Mouse (Mus musculus): ENCODE measurements around the gene Optn. TPM values are rescaled to one million over a fixed set of nuclear protein-coding genes. Genes with fewer than 3 reads are reported as not detected.

Gene Optn
- total RNA-seq, 2 experiments from 2014 or later, result 81.4 to 99.0 TPM

DNA sequence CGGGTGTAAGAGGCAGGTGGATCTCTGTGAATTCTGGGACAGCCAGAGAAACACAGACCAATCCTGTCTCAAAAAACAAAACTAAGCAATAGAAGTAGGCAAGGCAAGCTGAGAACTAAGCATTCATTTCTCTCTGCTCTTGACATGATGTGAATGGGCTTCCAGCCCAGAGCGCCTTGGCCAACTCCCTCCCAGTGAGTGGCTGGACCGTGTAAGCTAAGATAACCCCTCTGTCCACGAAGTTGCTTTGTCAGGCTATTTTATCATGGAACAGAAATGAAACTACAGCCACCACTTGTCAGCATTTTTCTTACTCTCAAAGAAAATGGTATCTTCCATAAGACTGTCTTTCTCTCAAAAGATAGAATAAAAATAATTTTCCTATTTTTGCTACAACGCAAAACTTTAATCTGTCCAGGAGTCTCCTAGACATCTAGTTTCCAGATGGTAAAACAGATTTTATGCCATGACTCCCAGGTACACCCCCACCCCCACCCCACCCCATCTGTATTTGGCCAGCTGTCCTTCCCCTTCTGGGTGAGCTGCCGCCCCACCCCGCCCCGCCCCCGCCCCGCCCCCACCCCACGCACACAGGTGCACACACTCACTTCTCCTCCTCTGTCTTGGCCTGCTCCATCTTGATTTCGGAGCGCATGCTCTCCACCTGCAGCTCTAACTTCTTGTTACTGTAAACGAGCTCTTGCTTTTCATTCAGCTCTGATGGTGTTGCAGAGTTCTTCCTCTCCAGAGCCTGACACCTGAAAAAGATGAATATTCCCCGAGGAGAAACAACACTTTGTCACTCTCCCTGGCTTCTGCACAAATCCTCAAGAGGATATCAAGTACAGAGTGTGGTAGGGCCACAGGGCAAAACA is 30.1 kb downstream of the Optn start:
- peak; percentile 57 for DNase-seq (ENCODE audit: low spot score)

DNA sequence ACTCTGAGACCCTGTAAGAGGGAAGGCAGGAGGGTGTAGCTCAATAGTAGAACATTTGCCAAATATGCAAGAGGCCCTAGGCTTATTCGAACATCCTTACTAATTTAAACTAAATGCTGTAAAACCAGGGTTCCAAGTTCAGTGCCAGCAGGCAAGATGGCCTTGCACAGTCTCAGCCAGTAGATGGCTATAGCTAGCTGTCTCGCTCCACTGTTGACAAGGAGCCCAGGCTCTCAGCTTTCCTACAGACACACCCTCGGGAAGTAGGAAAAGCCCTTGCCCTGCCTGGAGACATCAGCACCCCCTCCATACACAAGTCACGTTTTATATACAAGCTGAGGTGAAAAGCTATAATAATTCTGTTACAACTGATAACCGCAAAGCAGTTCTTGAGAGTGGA is 31.2 kb downstream of the Optn start:
- DNase-seq (ENCODE audit: low spot score), result peak; percentile 35

DNA sequence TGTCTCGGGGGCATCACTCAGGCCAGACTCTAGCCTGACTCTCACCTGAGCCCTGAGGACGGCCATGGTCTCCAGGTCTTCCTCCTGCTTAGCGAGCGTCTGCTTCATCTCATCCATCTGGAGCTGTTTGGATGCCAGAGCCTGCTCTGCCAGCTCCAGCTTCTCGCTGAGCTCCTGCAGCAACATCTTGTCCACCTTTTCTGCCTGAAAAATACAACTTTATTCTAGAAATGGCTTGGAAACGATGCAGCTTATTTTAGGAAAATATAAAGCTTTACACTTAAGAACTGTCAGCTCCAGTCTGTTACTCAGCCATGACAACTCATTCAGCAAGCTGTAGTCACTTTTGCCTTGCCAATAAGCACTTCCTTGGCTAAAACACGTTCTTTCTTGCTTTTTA is 32.6 kb downstream of the Optn start:
- DNase-seq (ENCODE audit: low spot score), result no peak

DNA sequence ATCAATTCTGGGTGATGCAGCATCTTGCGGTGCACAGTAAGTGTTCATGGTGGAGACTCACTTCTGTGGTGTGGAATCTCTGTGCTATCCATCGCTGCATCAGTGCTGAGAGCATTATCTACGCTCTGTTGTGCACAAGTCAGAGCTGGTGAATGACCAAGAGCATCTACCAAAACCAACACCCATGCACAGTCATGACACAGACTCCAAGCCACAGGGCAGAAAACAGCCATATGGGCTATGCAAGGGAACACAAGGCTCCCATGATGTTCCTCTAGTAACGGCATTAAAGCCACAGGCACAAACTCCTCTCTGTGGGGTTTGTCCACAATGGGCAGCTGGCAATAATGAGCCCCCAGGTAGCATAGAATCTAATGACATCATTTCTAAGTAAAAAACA is 34.0 kb downstream of the Optn start:
- DNase-seq (ENCODE audit: low spot score), result no peak

DNA sequence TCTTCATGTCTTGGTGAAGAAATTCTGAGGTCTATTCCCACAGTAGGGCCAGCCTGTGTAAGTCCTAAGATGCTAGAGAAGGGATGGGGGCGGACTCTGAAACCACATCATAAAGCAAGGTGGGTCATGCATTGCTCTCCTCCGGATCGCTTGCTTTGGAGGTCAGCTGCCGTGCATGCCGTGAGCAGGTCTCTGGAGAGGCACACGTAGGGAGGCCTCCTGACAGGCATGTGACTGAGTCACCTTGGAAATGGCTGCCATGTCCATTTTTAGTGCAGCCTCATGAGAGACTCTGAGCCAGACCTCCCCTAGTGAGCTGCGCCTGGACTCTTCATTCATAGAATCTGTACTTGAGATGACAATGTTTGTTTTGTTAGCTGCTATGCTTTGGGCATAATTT is 35.8 kb downstream of the Optn start:
- peak; percentile 43 for DNase-seq (ENCODE audit: low spot score)

DNA sequence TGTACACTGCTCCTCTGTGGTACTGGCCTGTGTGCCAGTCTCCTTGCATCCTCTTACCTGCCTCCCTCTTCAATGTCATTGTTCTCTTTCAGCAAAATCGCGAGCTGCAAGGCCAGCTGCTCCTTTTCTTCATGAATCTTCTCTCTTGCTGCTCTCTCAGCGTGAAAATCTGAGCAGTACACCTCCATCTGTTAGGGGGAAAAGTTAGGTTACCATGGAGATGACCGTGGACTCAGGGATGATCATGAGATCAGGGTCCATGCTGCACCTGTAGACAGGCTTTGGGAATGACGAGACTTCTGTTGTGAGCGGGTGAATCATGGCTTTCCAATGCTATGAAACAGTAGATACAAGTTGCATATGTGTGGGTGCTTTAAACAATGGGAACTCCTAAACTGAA is 36.8 kb downstream of the Optn start:
- DNase-seq (ENCODE audit: low spot score), result no peak

DNA sequence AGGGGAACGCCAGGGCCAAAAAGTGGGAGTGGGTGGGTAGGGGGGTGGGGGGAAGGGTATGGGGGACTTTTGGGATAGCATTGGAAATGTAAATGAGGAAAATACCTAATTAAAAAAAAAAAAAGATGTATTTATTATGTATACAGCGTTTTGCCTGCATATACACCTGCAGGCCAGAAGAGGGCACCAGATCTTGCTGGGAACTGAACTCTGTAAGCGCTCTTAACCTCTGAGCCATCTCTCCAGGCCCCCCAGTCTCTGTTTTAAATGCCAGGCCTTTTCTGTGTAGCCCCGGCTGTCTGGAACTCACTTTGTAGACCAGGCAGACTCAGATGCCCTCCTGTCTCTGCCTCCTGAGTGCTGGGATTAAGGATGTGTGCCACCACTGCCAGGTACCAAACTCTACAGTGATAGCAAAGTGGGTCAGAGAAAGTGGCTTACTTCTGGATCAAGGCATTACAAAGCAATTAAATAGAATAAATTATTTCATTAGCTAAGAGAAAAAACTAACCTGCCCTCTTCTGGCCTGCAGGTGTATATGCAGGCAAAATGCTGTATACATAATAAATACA is 38.6 kb downstream of the Optn start:
- DNase-seq (ENCODE audit: low spot score), result no peak

DNA sequence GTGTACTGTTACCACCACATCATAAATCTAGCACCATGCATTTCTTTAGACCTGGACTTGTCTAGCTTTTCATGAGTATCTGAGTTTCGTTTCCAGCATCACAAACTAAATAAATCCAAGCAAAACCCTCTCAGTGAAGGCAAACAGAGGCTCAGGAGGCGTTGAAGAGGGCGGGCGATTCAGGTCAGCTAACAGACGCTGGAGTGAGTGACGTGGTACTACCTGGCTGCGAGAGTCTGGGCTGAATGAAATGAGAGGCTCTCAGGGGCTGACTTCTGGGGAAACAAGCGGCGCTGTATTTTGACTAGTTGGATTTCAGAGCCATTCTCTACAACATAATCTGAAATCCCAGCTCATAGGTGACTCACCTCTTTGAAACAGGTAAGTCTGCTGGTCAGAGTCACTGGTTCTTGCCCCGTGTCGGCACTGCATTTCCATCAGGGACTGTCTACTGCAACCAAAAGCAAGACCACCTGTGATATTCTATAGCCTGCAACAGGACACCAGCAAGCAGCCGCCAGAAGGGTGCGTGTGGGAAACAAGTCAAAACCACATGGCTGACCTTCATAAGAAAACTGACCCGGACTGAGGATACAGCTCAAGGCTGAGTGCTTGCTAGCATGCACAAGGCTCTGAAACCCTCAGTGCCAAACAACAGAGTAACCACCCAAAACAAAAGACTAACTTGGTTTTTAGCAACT is 40.0 kb downstream of the Optn start:
- DNase-seq (ENCODE audit: low spot score), result peak; percentile 50

DNA sequence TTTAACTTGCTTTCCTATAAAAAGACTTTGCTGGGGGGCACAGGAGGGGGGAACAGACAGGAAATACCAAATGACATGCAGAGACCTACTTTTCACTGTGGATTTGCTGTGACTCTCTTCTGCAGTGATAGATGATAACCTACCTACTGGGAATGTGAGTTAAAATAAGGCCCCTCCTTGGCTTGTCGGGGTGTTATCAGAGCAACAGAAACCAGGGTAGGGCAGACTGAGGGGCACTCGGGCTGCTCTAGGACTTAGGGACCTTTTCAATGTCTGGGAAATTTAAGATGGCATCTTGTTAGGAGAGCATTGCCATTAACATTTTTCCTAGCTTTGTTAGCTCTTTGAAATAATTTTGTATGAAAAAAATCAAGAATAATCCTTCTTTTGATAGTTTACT is 40.6 kb downstream of the Optn start:
- DNase-seq (ENCODE audit: low spot score), result no peak

DNA sequence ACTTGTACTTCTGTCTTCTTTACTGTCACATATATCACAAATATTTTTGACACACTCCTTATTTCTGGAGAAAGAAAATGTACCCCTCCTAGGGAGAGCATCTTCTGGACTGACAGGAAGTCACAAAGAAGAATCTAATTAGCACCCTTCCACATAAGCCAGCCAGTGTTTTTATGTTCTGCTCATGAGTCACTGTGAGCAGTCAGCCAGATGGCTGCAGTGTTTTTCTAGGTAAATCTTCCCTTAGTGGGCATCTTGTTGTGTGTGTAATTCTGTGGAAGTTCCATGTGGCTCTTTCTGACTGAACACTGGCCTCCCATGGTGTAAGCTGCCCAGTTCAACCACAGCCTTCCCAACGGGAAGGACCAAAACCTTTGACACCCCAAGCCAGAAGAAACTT is 44.1 kb downstream of the Optn start:
- DNase-seq (ENCODE audit: low spot score), result no peak

DNA sequence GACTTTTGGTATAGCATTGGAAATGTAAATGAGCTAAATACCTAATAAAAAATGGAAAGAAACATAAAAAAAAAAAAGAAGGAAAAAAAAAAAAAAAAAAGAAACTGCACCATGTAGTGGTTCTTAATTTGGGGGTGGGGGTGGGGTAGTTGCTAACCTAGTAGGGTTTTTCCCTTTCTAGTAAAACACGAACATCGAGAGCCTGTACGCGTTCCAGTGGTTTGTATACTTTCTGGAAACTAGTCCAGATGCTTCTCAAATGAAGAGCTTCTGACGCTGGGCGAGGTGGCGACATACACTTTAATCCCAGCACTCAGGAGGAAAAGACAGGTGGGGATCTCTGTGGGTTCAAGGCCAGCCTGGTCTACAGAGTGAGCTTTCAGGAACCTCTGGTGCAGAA is 46.9 kb downstream of the Optn start:
- DNase-seq (ENCODE audit: low spot score), result no peak

DNA sequence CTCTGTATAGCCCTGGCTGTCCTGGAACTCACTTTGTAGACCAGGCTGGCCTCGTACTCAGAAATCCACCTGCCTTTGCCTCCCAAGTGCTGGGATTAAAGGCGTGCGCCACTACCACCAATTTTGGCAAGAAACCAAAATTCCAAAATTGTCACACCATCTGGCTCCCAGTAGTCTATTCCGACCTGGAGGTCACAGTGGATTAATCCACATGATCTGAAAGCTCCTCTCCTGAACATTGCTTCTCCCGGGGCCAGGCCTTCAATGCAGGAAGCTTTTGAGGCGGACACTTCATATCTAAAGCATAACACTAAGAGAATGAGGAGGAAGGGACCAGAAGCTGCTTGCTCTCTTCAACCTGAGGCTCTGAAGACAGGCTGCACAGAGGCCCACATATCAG is 48.3 kb downstream of the Optn start:
- no peak for DNase-seq (ENCODE audit: low spot score)

DNA sequence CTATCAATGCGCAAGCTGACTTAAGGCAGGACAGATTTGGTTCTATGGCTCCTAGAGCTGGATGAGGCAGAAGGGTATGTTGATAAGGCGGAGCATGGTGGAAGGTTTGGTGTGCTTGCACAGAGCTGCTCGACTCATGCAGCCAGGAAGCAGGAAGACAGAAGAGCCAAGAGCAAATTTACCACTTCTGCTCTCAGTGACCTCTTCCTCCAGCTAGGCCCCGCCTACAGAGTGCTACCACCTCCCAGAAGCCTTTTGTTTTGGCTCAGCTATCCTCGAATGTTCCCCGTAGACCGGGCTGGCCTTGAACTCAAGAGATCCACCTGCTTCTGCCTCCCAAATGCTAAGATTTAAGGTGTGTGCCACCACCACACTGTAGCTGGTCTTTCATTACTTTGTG is 49.2 kb downstream of the Optn start:
- no peak for DNase-seq (ENCODE audit: low spot score)

DNA sequence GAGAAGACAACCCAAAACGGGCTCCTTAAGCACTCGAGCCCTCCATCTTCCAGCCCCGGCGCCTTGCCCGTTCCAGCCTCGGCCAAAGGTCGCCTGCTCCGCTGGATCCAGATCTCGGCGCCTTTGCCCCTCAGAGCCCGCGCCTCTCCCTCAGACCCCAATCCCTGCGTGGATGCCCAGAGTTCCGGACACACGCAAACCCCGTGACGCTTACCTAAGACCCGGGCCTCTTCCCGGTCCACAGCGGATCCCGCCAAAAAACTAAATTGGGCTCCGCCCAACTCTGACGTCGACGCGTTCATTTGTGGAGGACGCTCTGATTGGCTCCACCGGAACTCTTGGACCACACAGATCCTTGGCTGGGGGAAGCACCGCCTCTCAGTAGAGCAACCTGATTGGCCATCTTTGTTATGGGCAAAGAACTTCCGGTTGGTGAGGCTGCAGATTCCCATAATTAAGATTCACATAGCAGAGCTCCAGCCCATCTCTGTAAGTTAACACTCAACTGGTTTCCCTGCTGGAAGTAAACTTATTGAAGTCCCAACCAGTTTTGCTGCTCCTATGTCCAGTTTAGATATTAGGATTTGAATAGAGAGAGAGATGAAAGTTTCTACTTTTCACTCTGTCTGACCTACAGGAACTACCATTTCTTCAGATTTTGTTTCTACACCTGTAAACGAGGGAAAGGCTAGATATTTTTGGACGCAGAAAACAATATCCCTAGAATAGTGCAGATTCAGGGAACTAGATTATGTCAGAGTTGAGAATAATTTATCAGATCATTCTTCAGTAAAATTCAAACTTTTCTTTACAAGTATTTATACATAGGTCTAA is 51.1 kb downstream of the Optn start, which contains the start of gene Mcm10:
Gene Mcm10, minus strand, starts transcription at position 301 of the 834 bp plus-strand sequence.
- peak; percentile 93 for DNase-seq (ENCODE audit: low spot score)

DNA sequence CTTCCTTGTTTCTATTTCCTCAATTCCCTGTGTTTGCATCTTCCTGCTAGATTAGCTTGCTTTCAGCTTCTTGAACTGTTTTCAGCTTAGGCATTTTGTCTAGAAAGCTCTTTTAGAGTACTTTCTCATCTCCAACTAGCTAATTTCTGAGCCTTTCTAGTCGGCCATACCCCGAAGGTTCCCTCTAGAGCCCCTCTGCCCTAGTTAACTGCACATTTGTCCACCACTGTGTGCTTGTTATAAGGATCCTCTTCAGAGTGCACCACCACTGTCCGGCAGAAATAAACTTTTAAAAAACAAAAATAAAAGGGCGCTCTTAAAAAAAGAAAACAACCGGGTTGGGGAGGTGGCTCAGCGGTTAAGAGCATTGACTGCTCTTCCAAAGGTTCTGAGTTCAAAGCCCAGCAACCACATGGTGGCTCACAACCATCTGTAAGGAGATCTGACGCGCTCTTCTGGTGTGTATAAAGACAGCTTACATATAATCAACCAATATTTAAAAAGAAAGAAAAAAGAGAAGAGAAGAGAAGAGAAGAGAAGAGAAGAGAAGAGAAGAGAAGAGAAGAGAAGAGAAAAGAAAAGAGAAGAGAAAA is 51.9 kb downstream of the Optn start:
- no peak for DNase-seq (ENCODE audit: low spot score)

DNA sequence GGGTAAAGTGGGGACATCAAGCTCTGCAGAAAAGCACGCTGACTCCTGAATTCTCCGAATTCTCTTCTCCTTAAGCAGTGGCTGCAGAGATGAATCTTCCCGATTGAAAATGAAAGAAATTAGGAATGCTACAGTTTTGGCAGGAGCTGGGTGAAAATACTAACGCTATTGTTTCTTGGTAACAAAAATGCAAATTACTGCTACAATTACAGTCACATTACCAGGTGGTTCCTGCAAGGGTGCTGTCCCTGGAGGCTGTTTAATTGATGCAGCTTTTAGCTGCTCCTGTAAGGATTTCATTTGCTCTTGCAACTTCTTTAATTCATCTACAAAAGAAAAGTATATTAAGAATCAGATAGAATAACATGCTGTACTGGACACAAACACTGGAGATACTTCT is 56.7 kb downstream of the Optn start:
- no peak for DNase-seq (ENCODE audit: low spot score)

DNA sequence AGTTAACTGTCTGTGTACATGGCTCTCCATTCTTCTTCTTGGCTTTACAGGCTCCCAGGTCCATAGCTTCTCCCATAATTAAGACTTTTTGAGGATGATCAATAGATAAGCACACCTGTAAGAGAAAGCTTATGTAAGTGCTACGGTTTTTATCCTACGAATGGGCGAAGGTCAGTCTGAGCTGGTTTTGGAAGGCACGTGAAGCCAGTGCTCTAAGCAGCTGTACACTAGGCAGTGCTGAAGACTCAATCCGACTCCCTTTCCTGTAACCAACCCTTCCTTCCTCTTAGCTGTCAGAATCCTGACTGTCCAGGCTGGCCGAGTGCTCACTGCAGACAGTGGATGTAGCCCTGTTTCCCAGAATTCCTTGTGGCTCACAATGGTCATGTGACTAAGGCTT is 62.6 kb downstream of the Optn start:
- DNase-seq (ENCODE audit: low spot score), result no peak

DNA sequence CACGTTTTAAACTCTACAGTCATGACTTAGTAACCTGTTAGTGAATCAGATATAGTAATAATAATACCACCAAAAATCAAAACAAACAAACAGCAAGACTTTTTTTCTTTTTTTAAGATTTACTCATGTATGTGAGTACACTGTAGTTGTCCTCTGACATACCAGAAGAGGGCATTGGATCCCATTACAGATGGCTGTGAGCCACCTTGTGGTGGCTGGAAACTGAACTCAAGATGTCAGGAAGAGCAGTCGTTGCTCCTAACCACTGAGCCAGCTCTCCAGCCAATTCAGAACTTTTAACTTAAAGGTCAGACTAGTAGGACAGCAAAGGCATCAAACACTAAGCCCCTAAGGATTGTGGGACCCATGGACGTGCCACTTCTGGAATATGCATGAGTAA is 64.9 kb downstream of the Optn start:
- no peak for DNase-seq (ENCODE audit: low spot score)

DNA sequence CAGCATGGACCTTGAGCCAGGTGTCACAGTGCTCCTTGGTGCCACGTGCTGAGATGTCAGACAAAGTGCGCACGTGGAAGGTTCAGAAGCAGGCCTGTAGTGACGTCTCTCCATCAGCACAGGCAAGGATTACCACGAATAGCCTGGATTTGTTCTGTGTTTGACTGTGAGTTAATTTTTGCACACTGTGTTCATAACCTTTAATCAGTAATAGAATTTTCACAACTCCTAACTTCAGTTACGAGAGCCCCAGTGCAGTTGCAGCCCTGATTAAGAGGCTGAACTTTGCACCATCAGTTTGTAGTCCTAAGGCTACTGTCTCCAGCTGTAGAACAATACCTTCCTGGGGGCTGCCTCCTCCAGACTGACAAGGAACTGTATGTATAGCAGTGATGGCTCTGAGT is 67.4 kb downstream of the Optn start:
- DNase-seq (ENCODE audit: low spot score), result no peak

DNA sequence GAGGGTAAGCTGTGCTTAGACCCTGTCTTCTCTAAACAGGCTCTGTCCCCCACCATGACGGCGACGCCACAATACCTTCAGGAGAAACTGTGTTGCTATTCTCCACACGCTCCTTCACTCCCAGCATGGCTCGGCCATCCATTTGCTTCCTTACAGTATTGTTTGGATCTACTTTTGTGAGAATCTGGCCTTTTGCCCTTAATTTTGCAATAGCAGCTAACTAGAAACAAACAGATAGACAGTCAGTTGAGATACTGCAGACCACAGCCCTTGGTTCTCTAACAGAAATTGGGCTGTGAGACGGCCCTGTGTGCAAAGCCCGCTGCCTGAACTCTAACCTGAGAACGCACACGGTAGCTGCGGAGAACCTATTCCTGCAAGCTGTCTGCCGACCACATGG is 68.2 kb downstream of the Optn start:
- DNase-seq (ENCODE audit: low spot score), result no peak

DNA sequence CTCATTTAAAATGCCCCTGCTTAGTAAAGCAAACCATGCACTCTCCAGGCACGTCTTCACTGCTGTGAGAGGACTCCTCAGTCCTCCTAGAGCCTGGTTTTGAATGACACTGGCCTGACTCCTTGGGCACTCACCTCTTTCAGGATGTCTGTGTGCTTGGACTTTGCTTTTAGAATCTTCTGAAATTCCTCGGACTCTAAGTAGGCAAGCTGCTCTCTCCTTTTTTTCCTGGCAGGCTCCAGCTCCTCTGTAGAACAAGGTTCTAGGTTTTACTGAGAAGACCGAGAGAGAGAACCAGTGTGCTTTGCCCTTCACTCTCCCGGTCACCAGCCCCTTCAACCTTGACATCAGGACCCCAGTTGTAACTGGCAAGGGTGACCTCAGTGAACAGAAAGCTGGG is 69.4 kb downstream of the Optn start:
- DNase-seq (ENCODE audit: low spot score), result no peak

All from gastrocnemius, adult 18-20 months (tissue).